Mouse (Mus musculus): Measurements from ENCODE around the gene Gm14698. TPM values are rescaled to one million over a fixed set of nuclear protein-coding genes. Genes with fewer than 3 reads are reported as not detected.

The Gm14698 gene
- 0.76 and 0.90 TPM in 2 replicates for polyA plus RNA-seq (2012; rRNA removed)

DNA sequence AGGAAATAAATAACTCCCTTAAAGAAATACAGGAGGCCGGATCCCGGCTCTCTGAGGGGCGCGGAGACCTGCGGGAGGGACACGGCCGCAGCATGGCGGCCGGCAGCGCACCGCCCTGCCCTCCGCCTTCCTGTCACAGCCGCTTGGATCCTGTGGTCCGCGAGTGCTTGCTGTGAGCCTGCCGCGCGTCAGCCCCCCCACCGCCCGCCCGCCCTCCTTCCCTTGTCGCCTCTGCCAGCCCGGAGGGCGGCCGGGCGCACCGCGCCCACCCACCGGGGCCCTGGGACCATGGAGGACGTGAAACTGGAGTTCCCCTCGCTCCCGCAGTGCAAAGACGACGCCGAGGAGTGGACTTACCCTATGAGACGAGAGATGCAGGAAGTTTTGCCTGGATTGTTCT is at the start of gene Gm14698:
Gm14698 (plus strand) TSS at position 35 of the 400 bp plus-strand sequence.

Other genes with a start within 250 kb of the Gm14698 start
- gene Fmr1, start 142.6 kb upstream of the Gm14698 start, polyA plus RNA-seq (2012; rRNA removed), result 52.9 and 57.4 TPM in 2 replicates
- 0.10 and 0.21 TPM in 2 replicates for gene Fmr1nb, start 59.3 kb upstream of the Gm14698 start, polyA plus RNA-seq (2012; rRNA removed)
- gene Gm6812, start 72.0 kb downstream of the Gm14698 start, polyA plus RNA-seq (2012; rRNA removed), result not detected in 2 replicates